Mouse (Mus musculus) kidney, postnatal 0 days (tissue): ENCODE results near the gene Gm3448. TPM values are rescaled to one million over a fixed set of nuclear protein-coding genes. Genes with fewer than 3 reads are reported as not detected.
A peak's percentile ranks its signal among the peaks of the same experiment; 100 is the strongest.
"Not testable (repeated sequence)": the region's sequence is repeated elsewhere in the genome, so short reads cannot be mapped to it uniquely, and the experiment has no call there.

Experiments
- ATAC-seq: fragments of 200-750 bp; cut with Nextera tagmentation; replicated peaks from 2 replicates; pipeline ENCODE4 v1.8.0; 2017; ENCODE audit warnings: low read depth, moderate number of reproducible peaks, moderate TSS enrichment, moderate library complexity; ENCODE audit not compliant: low FRiP score
- DNase-seq: peaks from one replicate; pipeline ENCODE4 v3.0.0-alpha.2; 2016; ENCODE audit warnings: low spot score
- H3K27ac ChIP-seq: fragments of 300-500 bp; sonication (generic); 2 replicates; pipeline ENCODE4 v1.5.1; 2014; ENCODE audit warnings: mild to moderate bottlenecking
- H3K27me3 ChIP-seq: fragments of 300-500 bp; sonication (generic); 2 replicates; pipeline ENCODE4 v1.6.1; 2014; ENCODE audit warnings: low read length, mixed read lengths; ENCODE audit not compliant: insufficient read depth
- H3K36me3 ChIP-seq: fragments of 300-500 bp; sonication (generic); 2 replicates; pipeline ENCODE4 v1.6.1; 2014; ENCODE audit warnings: low read length, mixed read lengths; ENCODE audit not compliant: insufficient read depth
- H3K4me1 ChIP-seq: fragments of 300-500 bp; sonication (generic); replicated peaks from 2 replicates; pipeline ENCODE4 v1.6.1; 2014; ENCODE audit warnings: antibody characterized with exemption, low read length, mixed read lengths; ENCODE audit not compliant: insufficient read depth
- H3K4me2 ChIP-seq: fragments of 300-500 bp; sonication (generic); 2 replicates; pipeline ENCODE4 v1.6.1; 2014; ENCODE audit warnings: mild to moderate bottlenecking, low read length, moderate library complexity, mixed read lengths
- H3K4me3 ChIP-seq: fragments of 300-500 bp; sonication (generic); replicated peaks from 2 replicates; pipeline ENCODE4 v1.5.1; 2014; ENCODE audit warnings: low read depth, low read length
- H3K9ac ChIP-seq: fragments of 300-500 bp; sonication (generic); 2 replicates; pipeline ENCODE4 v1.6.1; 2014; ENCODE audit warnings: low read depth, low read length
- H3K9me3 ChIP-seq: fragments of 300-500 bp; sonication (generic); replicated peaks from 2 replicates; pipeline ENCODE4 v1.6.1; 2016; ENCODE audit warnings: low read length, inconsistent platforms, mixed read lengths
- CTCF ChIP-seq: IDR thresholded peaks from 2 replicates; pipeline ENCODE4 v1.5.1; 2016; ENCODE audit warnings: antibody characterized with exemption, low read depth, mild to moderate bottlenecking, moderate library complexity
- WGBS: fragments of 180-500 bp; shearing (Covaris S2); extraction: QIAGEN DNeasy Blood & Tissue Kit; methylation state at CpG from one replicate; pipeline ENCODE4 v1.1.7; 2014; 5-methylcytosine and 5-hydroxymethylcytosine counted together
- polyA plus RNA-seq: library from polyadenylated mRNA; unstranded; fragments of >200 nt; fragmentation: Nextera tagmentation; extraction: Ambion mirVana; gene quantifications from 2 replicates; pipeline ENCODE4 v1.2.1, GENCODE M21; 2015

Gene Gm3448
- polyA plus RNA-seq, result 4.0 and 4.6 TPM in 2 replicates

- not testable (repeated sequence) for H3K4me2 ChIP-seq, H3K9ac ChIP-seq, H3K4me3 ChIP-seq, H3K27ac ChIP-seq, DNase-seq, H3K9me3 ChIP-seq, H3K4me1 ChIP-seq, H3K36me3 ChIP-seq, H3K27me3 ChIP-seq
- peak; percentile 99 for ATAC-seq
- 0% methylated on average over 11 of the region's 56 CpGs for WGBS
Measured at GRCm38 (mm10) chr17:15041175-15041729, at the start of gene Gm3448, which contains the start of the genes Ermard and Tcte3. Gm3448 (minus strand) TSS chr17:15041537. Ermard (plus strand) TSS chr17:15041208. Tcte3 (minus strand) TSS chr17:15041488.

- no peak overlapping the region for H3K9ac ChIP-seq
- WGBS, result 19% methylated on average over 8 of the region's 8 CpGs
- no peaks in the 10 kb centered on the region for H3K36me3 ChIP-seq
- no peak for TF ChIP-seq CTCF
- no peak overlapping the region for H3K4me2 ChIP-seq
- no peak overlapping the region for H3K4me3 ChIP-seq
- no peak overlapping the region for H3K27ac ChIP-seq
- H3K4me1 ChIP-seq, result peaks cover 4% of the 10 kb centered on the region; the same call in 1 of the 2 replicates
- ATAC-seq (no peak), DNase-seq (no peak)
- no peaks in the 10 kb centered on the region for H3K9me3 ChIP-seq
- 0 out of 2 replicates have a peak, but pooled peaks cover 3% of the 10 kb centered on the region for H3K27me3 ChIP-seq
Measured at GRCm38 (mm10) chr17:15088591-15089001, 47.3 kb upstream of the Gm3448 start.

GRCm38 (mm10) chr17:15088166-15088565 is 46.8 kb upstream of the Gm3448 start:
- no peak for TF ChIP-seq CTCF
- H3K4me3 ChIP-seq, result no peak overlapping the region
- DNase-seq (no peak), ATAC-seq (no peak; the same call in 1 of the 2 replicates)
- no peak overlapping the region for H3K27ac ChIP-seq
- H3K4me1 ChIP-seq, result peaks cover 4% of the 10 kb centered on the region; the same call in 1 of the 2 replicates
- no peaks in the 10 kb centered on the region for H3K9me3 ChIP-seq
- H3K36me3 ChIP-seq, result no peaks in the 10 kb centered on the region
- 36% methylated on average over 2 of the region's 2 CpGs for WGBS
- H3K9ac ChIP-seq, result no peak overlapping the region
- no peak overlapping the region for H3K4me2 ChIP-seq
- 0 out of 2 replicates have a peak, but pooled peaks cover 3% of the 10 kb centered on the region for H3K27me3 ChIP-seq

- WGBS, result 84% methylated on average over 2 of the region's 2 CpGs
- no peaks in the 10 kb centered on the region for H3K9me3 ChIP-seq
- H3K9ac ChIP-seq, result no peak overlapping the region
- H3K36me3 ChIP-seq, result no peaks in the 10 kb centered on the region
- no peak overlapping the region for H3K27ac ChIP-seq
- H3K4me3 ChIP-seq, result no peak overlapping the region
- peaks cover 4% of the 10 kb centered on the region; the same call in 1 of the 2 replicates for H3K4me1 ChIP-seq
- DNase-seq (no peak), ATAC-seq (no peak)
- 0 out of 2 replicates have a peak, but pooled peaks cover 3% of the 10 kb centered on the region for H3K27me3 ChIP-seq
- TF ChIP-seq CTCF, result no peak
- H3K4me2 ChIP-seq, result no peak overlapping the region
Measured at GRCm38 (mm10) chr17:15085006-15085405, 43.7 kb upstream of the Gm3448 start.

GRCm38 (mm10) chr17:15084226-15084848 is 43.0 kb upstream of the Gm3448 start:
- ATAC-seq (no peak), DNase-seq (no peak)
- WGBS, result 72% methylated on average over 13 of the region's 13 CpGs
- Histone ChIP-seq H3K9ac (no peak overlapping the region), H3K27ac (no peak overlapping the region), H3K4me3 (no peak overlapping the region), H3K4me2 (no peak overlapping the region), H3K9me3 (no peaks in the 10 kb centered on the region), H3K27me3 (0 out of 2 replicates have a peak, but pooled peaks cover 3% of the 10 kb centered on the region), H3K4me1 (peaks cover 4% of the 10 kb centered on the region; the same call in 1 of the 2 replicates), H3K36me3 (no peaks in the 10 kb centered on the region)
- TF ChIP-seq CTCF, result no peak

GRCm38 (mm10) chr17:15077536-15077935 is 36.2 kb upstream of the Gm3448 start:
- no peak for DNase-seq
- ATAC-seq, result no peak

More at GRCm38 (mm10) chr17:15077536-15077935, 36.2 kb upstream of the Gm3448 start:
- no peak overlapping the region for H3K4me3 ChIP-seq
- H3K4me2 ChIP-seq, result no peak overlapping the region
- no peaks in the 10 kb centered on the region for H3K27me3 ChIP-seq
- 26% methylated on average over 2 of the region's 2 CpGs for WGBS
- H3K9ac ChIP-seq, result no peak overlapping the region
- no peak for TF ChIP-seq CTCF
- H3K4me1 ChIP-seq, result no peaks in the 10 kb centered on the region
- no peaks in the 10 kb centered on the region for H3K36me3 ChIP-seq
- H3K27ac ChIP-seq, result no peak overlapping the region
- no peaks in the 10 kb centered on the region for H3K9me3 ChIP-seq
